Mouse (Mus musculus): ENCODE data around the gene Olfr749.
"Not testable (repeated sequence)": the region's sequence is repeated elsewhere in the genome, so short reads cannot be mapped to it uniquely, and the experiment has no call there.

The Olfr749 gene

GRCm38 (mm10) chr14:50744994-50745393 is at the start of gene Olfr749:
Olfr749 (minus strand) TSS chr14:50745094.
- CTCF ChIA-PET, result no interaction called here

DNA sequence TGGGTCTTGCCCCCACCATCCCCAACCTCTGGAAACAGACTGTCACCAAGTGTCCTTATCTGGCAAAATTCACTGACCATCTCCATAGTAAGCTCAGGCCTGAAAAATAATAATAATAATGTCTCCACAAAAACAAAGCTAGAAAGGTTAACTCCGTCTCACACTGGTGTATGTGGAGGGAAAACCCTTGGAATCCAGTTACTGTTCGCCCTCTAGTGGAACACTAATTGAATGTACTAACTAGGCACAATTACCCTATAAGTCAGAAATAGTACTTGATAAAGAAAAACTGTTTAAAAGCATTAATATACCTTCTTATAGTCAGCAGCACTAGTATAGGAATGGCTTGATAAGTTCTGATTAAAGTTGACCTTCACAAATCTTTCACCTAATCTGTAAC is 43.3 kb upstream of the Olfr749 start:
- CTCF ChIA-PET, result interaction anchor here (0.7 to 1.2 kb wide), 3 partner anchors 16 to 321 kb away, joined by 4 to 11 read pairs (median 6); no protein-coding TSS in a partner anchor

- CTCF ChIA-PET, result interaction anchor here (0.6 kb wide), 1 partner anchor 31 kb away, joined by 3 read pairs; no protein-coding TSS in a partner anchor
Observed at GRCm38 (mm10) chr14:50785251-50785637, 40.4 kb upstream of the Olfr749 start, which contains the start of gene Ttc5. Ttc5 (minus strand) TSS chr14:50785519.

GRCm38 (mm10) chr14:50784391-50785250 is 39.7 kb upstream of the Olfr749 start:
- CTCF ChIA-PET, result interaction anchor here (0.5 kb wide), 1 partner anchor 1627 kb away, joined by 3 read pairs; no protein-coding TSS in a partner anchor

DNA sequence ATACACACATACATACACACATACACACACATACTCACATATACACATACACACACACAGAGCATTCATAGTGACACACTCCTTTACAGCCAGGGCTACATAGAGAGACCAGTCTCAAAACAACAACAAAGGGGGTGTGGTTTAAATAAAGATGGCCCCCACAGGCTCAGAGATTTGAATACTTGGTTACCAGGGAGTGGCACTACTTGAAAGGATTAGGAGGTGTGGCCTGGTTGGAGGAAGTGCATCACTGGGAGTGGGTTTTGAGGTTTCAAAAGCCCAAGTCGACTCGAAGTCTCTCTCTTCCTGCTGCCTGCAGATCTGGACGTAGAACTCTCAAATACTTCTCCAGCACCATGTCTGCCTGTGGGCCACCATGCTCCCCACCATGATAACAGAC is 37.3 kb upstream of the Olfr749 start:
- CTCF ChIA-PET, result no interaction called here

DNA sequence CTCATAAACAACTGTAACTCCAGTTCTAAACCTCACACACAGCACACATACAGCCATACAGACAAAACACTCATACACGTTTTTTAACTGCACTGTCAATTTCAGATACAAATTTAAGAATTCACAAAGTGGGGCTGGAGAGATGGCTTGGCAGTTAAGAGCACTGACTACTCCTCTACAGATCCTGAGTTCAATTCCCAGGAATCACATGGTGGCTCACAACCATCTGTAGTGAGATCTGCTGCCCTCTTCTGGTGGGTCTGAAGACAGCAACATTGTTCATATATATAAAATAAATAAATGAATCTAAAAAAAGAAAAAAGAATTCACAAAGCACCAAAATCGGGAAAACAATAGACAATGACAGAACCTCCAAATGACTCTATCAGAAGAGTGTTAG is 26.4 kb upstream of the Olfr749 start:
- CTCF ChIA-PET, result no interaction called here

DNA sequence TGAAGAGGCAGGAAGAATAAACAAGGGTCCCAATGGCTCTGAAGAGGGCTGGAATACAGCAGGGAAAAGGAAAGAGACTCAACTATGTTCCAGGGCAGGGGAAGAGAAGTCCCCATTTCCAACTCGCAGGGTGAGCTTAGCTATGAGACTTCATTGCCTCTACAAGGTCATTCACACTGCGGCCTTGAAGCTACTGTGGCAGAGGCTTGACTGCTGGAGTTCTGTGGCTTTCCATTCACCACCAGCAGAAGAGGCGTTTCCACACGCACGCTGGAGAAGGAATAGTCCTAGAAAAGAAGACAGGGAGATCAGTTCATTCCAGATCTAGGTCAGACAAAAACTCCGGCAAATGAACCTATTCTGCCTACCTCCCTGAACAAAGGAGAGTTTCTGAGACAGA is 20.8 kb upstream of the Olfr749 start:
- CTCF ChIA-PET, result no interaction called here

DNA sequence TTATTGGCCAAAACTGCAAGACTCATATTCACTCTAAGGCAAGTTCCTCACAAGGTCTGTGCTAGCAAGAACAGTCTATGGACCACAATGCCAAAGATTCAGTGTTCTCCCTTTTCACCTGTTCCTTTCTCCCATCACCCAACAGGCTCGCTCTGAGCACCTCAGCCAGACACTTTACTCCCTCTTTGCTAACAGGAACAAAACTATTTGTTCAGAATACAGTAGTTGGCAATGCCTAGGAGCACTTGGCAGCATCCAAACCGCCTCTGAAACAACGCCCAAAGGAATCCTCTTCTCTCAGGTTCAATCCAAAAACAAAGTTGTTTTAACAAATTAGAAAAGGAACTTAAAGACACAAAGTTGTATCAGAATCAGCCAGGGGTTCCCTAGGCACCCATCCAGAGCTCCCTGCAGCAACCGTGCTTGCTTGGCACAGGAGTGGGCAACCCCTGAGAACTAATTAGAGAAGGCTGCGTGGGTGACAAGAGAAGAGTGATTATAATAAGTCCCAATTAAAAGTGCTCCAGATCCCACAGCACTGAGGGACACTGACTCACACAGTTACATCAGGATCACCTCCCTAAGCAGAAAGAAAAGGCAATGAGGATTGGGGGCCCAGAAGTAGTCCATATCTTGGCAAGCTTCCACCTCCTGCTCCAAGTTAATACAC is 13.7 kb upstream of the Olfr749 start:
- CTCF ChIA-PET, result no interaction called here

- CTCF ChIA-PET, result interaction anchor here (0.7 kb wide), 1 partner anchor 9 kb away, joined by 10 read pairs; no protein-coding TSS in a partner anchor
Observed at GRCm38 (mm10) chr14:50741584-50741983, 3.3 kb downstream of the Olfr749 start.

DNA sequence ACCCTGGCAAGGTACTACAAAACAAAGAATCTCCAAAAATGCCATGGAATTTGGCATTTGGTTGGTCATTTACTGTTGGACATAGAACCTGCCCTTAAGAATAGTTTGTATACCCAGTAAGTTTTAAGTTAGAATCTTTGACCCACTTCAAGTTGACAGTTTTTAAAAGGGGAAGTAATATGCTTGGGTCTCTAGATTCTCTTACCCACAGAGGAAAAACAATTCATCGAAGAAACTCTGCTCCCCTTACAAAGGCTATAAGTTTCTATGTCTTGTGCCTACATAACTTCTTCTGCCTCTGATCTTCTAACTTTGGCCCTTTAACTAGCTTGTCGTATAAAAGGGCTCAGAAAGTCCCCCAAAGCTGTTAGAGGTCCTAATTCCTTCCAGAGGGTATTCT is 4.6 kb downstream of the Olfr749 start:
- CTCF ChIA-PET, result no interaction called here

- CTCF ChIA-PET, result not testable (repeated sequence)
Observed at GRCm38 (mm10) chr14:50722371-50722770, 22.5 kb downstream of the Olfr749 start.

DNA sequence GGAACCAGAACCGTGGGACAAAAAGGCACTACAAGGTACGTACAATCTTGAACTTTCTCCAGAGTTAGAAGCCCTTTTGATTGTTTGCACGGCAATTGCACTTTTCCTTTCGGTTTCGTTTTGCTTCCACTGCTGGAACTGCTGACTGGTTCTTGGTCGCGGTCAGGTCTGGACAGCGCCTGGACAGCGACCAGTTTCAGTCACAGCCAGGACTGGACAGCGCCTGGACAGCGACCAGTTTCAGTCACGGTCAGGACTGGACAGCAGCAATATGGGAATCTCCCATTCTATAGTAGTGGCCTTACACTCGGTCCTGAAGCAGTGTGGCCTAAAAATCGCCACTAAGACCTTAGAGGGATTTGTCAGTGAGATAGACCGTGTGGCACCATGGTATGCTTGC is 25.0 kb downstream of the Olfr749 start:
- CTCF ChIA-PET, result not testable (repeated sequence)

- CTCF ChIA-PET, result no interaction called here
Observed at GRCm38 (mm10) chr14:50707073-50707472, 37.8 kb downstream of the Olfr749 start, which contains the start of gene Olfr748. Olfr748 (plus strand) TSS chr14:50707373.

GRCm38 (mm10) chr14:50693106-50693505 is 51.8 kb downstream of the Olfr749 start, which contains the start of gene Olfr747:
Olfr747 (minus strand) TSS chr14:50693206.
- CTCF ChIA-PET, result no interaction called here
